Mouse (Mus musculus): ENCODE measurements around the gene Tnip3.

Tnip3 gene

GRCm38 (mm10) chr6:65525192-65525591 is at the start of gene Tnip3:
Tnip3 (plus strand) TSS chr6:65525313.
- no peak for DNase-seq (ENCODE audit: low spot score)

DNA sequence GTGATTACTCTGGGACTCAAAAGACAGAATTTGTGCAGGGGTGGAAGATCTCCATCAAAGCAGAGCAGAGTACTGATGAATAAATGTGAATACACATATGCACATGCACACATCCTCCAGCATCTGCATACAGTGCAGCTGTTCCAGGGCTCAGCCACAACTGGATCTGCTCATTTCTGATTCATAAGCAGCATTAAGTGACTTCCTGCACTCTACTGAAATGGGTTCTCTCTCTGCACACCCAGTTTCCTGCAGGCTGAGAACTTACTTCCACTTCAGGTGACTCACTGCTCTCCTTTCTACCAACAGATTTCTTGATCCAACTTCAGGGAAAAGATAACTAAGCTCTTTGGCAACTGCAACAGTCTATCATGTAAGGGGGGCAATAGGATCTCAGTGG is 26.3 kb upstream of the Tnip3 start:
- DNase-seq (ENCODE audit: low spot score) = no peak

- DNase-seq (ENCODE audit: low spot score) = peak; percentile 73
Measured at GRCm38 (mm10) chr6:65510051-65510669, 15.0 kb upstream of the Tnip3 start.

DNA sequence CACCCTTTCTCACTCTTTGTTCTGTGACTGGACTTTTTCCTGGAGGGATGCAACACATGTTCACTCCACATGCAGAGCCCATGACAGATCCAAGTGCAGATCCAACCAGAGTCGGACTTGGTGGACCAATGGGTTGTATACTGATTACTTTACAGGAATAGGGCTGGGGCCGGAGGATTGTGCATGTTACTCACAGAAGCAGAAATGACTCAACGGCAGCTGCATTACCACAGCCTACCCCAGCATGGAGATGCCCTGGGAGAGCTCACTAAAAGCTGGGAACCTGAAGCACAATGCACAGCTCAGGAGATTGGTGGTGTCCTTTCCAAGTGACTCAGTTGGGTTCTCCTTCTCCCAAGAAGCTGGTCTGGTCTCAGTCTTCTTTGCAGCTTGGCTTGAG is 11.3 kb upstream of the Tnip3 start:
- DNase-seq (ENCODE audit: low spot score) = no peak

DNA sequence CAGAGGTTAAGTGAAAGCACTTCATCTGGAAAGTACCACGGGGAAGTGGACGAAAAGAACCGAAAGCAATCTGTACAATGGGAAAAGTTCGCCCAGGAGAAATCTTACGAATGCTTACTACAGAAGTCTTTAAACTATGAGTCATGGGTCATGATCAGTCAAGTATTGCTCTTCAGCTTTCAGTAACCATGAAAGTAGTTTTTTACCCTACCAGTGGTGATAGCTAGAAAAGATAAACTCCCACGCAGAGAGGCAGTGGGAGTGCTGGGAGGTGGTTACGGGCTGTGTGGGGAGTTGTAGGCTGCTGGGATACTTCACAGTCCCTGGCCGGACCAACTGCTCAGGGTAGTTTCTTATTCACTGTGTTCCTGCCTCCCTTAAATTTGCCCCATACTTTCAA is 8.4 kb upstream of the Tnip3 start:
- DNase-seq (ENCODE audit: low spot score) = no peak

DNA sequence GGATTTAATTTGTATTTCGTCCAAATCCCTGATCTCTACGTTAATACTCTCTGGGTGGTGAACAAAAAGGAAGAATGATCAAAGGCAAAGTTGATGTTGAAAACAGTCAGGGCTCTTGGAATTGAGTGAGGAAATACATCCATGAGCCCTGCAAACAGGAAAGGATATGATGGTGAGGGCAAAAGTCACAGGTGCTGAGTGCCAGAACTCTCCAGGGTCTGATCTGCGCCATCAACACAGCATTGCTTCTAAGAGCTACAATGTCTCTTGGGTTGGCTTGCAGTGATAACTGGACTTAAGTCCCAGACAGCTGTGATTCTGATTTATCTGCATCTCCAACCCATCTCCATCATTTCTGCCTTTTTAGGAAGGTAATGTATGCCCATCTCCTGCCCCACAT is 4.3 kb upstream of the Tnip3 start:
- no peak for DNase-seq (ENCODE audit: low spot score)

GRCm38 (mm10) chr6:65527892-65528291 is 2.8 kb downstream of the Tnip3 start:
- no peak for DNase-seq (ENCODE audit: low spot score)

- no peak for DNase-seq (ENCODE audit: low spot score)
Measured at GRCm38 (mm10) chr6:65531232-65531848, 6.2 kb downstream of the Tnip3 start.

- no peak for DNase-seq (ENCODE audit: low spot score)
Measured at GRCm38 (mm10) chr6:65533687-65534086, 8.6 kb downstream of the Tnip3 start.

DNA sequence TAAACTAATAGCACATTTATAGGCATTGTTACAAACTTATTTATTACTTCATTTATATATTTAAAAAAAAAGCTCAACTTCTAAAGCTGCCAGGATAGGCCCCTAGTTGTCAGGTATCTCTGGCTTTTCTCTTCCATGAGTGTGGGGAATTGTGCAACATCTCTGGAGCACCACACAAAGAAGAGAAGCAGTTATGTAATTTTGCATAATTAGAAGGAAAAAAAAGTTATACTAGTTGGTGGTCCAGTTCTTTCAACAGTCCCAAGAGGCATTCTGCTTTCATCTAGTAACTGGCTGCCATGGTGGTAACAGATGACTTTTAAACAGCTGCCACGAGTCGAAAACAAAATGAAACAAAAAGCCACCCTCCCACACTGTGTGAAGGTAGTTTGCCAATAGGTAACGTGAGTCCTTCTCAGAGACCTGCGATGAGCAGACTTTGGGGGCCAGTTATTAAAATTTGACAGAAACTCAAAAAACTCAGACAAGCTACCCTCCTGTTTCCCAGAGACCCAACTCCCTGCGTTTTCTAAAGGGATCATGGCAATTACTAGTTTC is 12.3 kb downstream of the Tnip3 start:
- DNase-seq (ENCODE audit: low spot score) = no peak

DNA sequence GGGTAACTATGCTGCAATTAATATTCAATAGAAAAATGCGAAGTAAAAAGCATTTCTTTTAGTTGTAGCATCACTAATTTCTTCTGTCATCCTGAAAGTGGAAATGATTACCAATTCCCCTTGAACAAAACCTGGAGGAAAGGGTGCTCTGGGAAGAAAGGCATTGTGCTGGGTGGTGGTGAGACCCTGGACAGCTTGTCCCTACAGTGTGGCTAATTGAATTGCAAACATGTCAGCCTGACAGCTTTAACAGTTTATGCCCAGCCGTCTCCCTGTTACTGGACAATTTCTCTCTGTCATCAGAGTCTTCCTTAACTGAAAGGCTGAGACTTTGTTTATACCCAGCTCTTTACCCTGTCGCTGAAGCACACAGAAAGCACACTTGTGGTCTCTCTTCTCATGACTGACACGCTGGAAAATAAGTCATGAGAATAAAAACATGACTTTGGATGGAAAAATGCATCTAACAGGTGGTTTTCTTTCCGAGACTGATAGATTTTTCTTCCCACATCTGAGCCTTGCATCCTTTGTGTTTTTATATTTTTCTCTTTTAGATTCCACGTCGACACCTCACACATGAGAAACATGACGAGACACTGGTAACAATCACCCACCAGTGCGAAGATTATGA is 13.0 kb downstream of the Tnip3 start:
- no peak for DNase-seq (ENCODE audit: low spot score)

- no peak for DNase-seq (ENCODE audit: low spot score)
Measured at GRCm38 (mm10) chr6:65538921-65539320, 13.8 kb downstream of the Tnip3 start.

- DNase-seq (ENCODE audit: low spot score) = no peak
Measured at GRCm38 (mm10) chr6:65540138-65540537, 15.0 kb downstream of the Tnip3 start.

DNA sequence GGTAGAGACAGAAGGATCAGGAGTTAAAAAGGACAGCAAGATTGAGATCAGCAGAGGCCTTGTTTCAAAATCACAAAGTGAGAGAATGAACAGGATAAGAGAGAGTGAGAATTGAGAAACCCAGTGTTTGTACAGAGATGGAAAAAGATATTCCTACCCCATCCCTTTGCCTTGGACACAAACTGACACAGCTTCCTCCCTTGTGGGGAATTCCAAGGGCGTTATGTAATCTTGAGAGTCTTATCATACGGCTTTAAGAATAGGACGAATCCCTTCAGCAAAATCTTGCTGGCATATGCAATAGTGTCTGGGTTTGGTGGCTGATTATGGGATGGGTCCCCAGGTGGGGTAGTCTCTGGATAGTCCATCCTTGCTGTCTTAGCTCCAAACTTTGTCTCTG is 16.0 kb downstream of the Tnip3 start:
- no peak for DNase-seq (ENCODE audit: low spot score)

DNA sequence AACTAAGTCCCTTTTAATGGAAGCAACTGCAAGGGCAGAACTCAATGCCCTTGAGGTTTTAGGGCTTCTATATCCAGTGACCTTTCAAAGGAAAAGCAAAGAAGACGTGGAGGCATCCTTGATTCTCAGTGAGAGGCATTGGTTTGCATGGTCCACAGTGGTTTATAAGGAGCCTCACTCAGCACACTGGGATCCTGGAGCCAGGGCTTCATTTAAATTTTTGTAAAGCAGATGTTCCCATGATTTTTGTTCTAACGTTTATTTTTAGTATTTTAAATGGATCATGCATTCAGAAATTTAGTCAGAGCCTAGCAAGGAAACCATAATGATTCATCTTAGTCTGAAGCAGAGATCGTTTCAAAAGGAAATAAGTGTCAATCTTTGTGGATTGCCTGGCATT is 17.3 kb downstream of the Tnip3 start:
- DNase-seq (ENCODE audit: low spot score) = no peak

DNA sequence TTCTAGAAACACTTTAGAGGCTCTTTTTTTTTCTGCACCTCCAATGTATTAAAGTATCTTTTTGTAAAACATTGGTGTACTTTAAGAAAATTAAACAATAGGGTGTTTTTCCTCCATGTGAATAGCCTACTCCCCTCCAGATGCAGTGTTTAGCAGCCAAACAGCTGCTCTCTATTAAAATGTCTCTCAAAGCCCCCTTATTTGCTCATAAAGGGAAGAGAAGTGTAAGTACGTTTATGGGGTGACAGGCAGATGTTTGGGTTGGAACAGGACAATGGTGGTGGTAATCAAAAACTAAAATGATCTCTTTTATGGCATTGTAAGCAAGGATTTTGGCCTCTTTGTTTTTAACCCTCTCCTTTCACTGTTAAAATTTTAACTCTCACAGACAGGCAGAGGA is 17.8 kb downstream of the Tnip3 start:
- no peak for DNase-seq (ENCODE audit: low spot score)

- DNase-seq (ENCODE audit: low spot score) = no peak
Measured at GRCm38 (mm10) chr6:65563887-65564656, 39.0 kb downstream of the Tnip3 start.

DNA sequence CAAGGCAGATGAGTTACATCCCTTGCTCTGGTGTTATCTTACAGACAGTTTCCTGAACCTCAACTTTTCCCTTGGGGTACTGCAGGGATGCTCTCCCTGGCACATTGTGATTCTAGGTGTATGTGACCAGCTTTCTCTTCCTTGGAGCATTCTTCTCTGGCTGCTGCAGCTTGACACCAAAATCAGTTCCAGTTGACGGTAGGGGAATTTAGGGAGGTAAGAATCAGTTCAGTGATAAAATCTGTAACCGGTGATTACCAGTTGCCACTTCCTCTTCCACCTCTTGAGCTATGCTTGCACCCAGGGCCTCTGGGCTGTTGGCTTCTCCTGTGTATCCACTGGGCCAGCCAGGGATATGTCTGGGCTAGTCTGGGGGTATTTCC is 39.5 kb downstream of the Tnip3 start:
- no peak for DNase-seq (ENCODE audit: low spot score)

DNA sequence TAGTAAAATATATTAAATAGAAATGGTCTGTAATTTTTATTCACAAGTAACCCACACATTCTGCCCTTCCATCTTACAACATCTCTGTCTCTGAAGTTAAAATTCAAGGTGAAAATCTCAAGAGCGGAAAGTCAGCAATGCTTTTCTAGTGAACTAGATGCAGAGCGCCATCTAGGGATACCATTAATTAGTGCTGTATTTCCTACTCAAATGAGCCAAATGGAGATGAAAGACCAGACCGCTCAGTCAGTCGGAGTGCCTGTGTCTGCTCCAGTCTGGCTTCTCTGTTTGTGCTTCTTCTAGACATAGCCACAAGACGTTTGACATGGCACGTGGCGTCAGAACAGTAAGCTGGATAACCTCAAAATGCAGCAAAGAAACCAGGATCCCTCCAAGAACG is 44.6 kb downstream of the Tnip3 start:
- DNase-seq (ENCODE audit: low spot score) = peak; percentile 18

DNA sequence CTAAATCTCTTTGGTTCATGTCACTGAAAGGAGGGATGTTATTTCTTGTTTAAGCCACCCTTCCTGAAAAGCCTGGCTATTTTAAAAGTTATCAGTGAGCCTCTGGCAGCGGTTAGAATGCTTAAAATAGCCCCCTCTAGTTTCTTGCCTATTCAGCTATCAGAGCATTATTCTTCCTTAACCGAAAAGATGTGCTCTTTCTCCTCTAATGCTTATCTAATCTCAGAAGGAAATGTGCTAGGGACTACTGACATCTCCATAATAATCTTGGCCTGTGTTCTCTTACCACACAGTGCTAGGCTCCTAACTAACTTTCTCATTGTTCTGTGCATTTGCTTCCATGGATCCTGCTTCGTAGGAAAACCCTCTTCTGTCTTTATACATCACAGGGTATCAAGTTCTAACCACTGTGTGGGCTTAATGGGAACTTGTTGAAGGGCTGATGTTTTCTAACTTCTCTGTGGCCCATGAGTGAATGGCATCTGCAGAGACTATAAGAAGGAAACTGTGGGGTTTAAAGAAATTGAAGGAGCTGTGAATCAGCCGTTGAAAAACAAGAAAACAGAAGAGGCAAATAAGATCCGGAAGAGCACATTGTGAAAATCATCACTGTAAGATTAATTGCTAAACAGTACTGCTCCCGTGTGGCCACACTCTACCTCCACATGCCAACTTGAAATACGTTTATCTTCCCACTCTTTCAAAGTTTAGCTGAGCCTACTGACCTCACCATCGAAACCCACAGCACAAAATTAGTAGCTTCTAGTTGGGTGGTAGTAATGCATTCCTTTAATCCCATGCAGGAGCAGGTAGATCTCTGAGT is 53.2 kb downstream of the Tnip3 start:
- no peak for DNase-seq (ENCODE audit: low spot score)

- no peak for DNase-seq (ENCODE audit: low spot score)
Measured at GRCm38 (mm10) chr6:65583029-65583428, 57.9 kb downstream of the Tnip3 start.

- no peak for DNase-seq (ENCODE audit: low spot score)
Measured at GRCm38 (mm10) chr6:65584870-65585332, 59.8 kb downstream of the Tnip3 start.

Measured in adipocyte (in vitro differentiated cells).